Comparison of ENCODE assay signal across 13 mouse cellular contexts in the genomic region with DNA sequence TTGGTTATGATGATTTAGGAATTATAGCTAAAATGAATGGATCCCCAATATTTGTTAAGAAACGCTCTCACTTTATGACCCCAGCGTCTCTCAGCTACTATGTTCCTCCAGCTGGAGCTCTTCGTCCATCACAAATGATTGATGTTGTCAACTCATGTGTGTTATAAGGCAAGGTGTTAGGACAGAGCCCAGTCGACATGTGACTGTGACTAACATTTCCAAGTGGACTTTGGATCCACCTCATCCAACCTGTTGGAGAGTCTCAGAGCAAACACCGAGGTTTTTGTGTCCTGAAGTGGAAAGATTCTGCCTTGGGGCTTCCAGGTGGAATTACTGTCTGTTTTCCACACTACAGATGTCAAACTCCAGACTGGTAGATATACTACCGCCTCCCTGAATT.
"Had no signal": no experiment of that assay in that cellular context is flagged by ENCODE, and none has a peak within 500 bp of the region (broad histone marks: within the 10 kb centered on the region; RNA-seq: fewer than 3 reads in every experiment).

No protein-coding gene starts in this region.

- H3K4me1 ChIP-seq: limb, embryonic 15.5 days; liver, embryonic 15.5 days; midbrain, embryonic 10.5 days; midbrain, embryonic 15.5 days; neural tube, embryonic 13.5 days had no signal

- DNase-seq: lung, embryonic 14.5 days; lung, postnatal 10 days; lung, postnatal 4 days; right cerebral cortex, postnatal 14 days; thymus, postnatal 36 days had no signal

- H3K27ac ChIP-seq: left cerebral cortex, adult 2 months; limb, embryonic 15.5 days; liver, embryonic 15.5 days; midbrain, embryonic 10.5 days; midbrain, embryonic 15.5 days; neural tube, embryonic 13.5 days had no signal

- H3K36me3 ChIP-seq: limb, embryonic 15.5 days; liver, embryonic 15.5 days; midbrain, embryonic 10.5 days; midbrain, embryonic 15.5 days; neural tube, embryonic 13.5 days had no signal

- H3K9ac ChIP-seq: limb, embryonic 15.5 days; liver, embryonic 15.5 days; lung, embryonic 14.5 days; midbrain, embryonic 15.5 days; neural tube, embryonic 13.5 days had no signal

- H3K4me2 ChIP-seq: limb, embryonic 15.5 days; liver, embryonic 15.5 days; lung, embryonic 14.5 days; midbrain, embryonic 15.5 days; neural tube, embryonic 13.5 days had no signal

- H3K9me3 ChIP-seq: limb, embryonic 15.5 days; liver, embryonic 15.5 days; midbrain, embryonic 10.5 days; midbrain, embryonic 15.5 days; neural tube, embryonic 13.5 days had no signal

- ATAC-seq: hindbrain, embryonic 16.5 days; inflammation-experienced regulatory T-cells, adult 6 months; midbrain, embryonic 15.5 days had no signal

- H3K27me3 ChIP-seq: liver, embryonic 15.5 days; midbrain, embryonic 15.5 days had no signal

- H3K4me3 ChIP-seq: left cerebral cortex, adult 2 months; limb, embryonic 15.5 days; liver, embryonic 15.5 days; midbrain, embryonic 10.5 days; midbrain, embryonic 15.5 days; neural tube, embryonic 13.5 days had no signal
